Mouse (Mus musculus) erythroblast, adult 5-6 weeks (primary cell): ENCODE results near the gene Ptprd. TPM values are rescaled to one million over a fixed set of nuclear protein-coding genes. Genes with fewer than 3 reads are reported as not detected.

Experiments
- ATAC-seq: replicated peaks from 2 replicates; pipeline ENCODE4 v1.8.0; 2016; ENCODE audit warnings: moderate number of reproducible peaks, mild to moderate bottlenecking, moderate TSS enrichment, inconsistent platforms; ENCODE audit not compliant: poor library complexity, low FRiP score, severe bottlenecking
- total RNA-seq, 2 experiments: library from RNA; stranded (forward) in 1 of 2; stranded (reverse) in 1 of 2; fragments of 150-400 nt in 1 of 2; fragments of 200-764, 138-1000 nt in 1 of 2; gene quantifications; 2 replicates each; pipeline versions ENCODE4 v1.2.3 to v1.2.4; 2015 to 2017; ENCODE audit warnings: low replicate concordance in 2 of 2

Gene Ptprd
- total RNA-seq, 2 experiments from 2014 or later, result not detected

DNA sequence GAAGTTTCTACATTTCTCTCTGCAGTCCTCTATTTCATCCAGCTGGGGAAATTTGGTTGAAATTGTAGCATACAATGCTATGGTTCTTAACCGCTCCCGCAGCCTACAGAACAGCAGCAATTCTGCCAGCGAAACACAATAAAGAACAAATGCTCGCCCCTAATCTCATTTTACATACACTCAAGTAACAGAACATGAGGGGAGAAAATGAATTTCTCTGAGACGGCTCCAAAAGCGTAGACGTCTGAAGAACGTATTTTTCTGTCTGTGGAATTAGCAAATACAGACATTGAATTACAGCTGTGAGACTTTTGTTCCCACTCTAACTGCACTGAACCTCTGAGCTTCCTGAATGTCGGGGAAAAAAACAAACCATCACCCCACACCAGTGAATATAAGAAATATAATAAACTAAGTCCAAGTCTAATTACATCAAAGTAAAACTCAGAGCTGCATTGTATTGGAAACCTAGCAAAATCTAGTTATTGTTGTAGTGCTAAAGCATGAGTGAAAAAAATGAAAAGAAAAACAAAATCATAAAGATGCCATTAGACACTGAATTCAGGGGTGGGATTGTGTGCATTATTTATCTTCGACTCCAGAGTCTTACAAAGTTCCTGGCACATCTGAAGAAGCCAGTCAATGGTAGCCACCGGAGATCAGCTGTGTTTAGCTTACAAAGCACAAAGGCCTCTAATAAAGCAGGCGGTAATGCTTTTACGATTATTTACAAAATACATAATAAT is 2187.8 kb downstream of the Ptprd start:
- no peak for ATAC-seq

DNA sequence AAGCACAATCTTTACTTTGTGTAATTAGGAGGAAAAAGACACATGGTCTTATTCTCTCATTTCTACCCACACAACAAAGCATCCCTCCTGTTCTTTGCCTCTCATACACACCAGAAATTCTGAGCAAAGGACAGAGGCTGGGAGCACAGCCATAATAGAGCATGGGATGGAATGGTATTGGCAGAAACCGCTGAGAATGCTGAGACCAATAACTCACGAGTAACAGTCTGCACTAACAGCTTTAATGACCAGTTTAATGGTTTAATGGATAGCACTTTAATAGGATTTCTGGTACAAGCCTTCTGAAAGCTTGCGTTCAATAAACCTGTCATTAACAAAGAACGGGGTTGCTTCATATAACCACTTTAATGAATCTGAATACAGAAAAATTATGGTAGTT is 2190.1 kb downstream of the Ptprd start:
- ATAC-seq, result no peak

DNA sequence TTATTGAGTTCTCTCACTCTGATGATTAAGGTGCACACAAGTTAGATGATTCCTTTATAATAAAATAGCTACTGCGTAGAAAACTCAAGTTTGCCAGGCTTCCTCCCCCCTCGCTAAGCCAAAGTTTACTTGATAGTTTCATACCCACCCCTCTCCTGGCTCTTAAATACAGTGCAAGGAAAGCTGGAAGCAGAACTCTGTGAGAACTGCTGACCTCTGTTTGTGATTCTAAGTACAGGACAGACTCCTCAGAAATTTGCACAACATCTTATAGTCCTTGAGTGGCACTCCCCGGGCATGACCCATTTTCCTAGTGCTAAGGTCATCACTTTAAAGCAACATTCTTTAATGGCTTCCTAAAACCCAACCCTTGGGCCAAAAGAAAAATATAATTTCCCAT is 2196.7 kb downstream of the Ptprd start:
- no peak for ATAC-seq

DNA sequence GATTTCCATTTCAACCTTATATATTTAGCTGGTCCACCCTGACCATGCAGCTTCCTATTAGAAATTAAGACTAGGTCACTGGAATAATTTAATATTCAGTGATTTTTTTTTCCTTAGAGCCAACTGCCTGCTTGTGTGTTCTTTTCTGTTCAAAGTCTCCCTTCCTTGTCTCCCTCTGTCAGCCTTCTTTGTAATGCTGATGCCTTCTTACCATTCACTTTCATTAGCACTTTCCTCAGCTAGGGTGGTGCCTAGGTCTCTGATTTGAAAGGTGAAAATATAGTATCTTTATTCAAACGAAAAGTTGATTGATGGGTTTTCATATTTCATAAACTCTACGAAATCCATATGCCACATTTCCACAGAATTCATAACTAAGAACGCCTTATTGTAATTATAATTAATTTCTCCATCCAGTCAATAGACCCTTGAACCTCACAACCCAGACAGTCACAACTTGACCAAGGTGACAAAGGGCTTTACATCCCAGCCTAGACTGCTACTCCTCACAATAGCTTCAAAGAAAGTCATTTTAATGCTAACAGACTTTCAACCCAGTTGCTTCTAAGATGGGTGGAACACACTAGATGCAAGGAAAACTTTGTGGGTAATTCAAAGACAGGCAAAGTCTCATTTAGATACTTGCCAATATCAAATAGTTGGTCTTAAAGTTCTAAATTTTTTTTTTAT is 2197.5 kb downstream of the Ptprd start:
- ATAC-seq, result no peak

DNA sequence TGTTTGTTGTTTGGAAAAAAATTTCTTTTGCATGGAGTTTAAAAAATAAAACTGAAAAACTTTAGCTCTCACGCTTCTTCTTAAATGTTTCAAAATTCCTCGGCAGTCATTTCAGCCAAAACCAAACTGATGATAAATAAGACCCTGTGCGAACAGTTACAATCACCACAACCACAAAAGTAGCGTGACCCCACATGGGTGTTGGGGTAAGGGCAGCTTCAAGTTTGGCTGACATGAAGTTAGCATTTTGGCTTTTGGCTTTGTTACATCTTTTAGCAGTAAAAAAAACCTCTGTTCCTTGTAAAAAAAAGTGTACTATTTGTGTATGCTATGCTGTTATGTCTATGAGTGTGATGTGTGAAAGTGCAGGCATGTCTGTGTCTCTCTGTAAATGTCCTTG is 2203.2 kb downstream of the Ptprd start:
- ATAC-seq, result no peak

DNA sequence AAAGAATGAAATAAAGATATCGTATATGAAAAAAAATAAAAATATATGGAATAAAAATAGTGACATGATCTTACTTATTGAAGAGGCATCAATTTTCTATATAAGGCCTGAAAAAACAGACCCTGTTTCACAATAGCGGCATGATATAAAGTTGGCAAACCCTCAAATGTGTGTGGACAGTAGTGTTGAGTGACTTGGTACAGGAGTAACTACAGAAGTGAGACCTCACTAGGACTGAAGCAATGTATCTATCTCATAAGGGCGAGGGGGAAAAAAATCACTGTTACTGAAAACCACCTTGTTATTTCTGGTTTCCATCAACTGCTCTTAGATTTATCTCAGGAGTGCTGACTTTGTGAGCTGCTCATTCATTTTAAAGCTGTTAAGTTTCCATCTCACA is 2204.5 kb downstream of the Ptprd start:
- no peak for ATAC-seq

DNA sequence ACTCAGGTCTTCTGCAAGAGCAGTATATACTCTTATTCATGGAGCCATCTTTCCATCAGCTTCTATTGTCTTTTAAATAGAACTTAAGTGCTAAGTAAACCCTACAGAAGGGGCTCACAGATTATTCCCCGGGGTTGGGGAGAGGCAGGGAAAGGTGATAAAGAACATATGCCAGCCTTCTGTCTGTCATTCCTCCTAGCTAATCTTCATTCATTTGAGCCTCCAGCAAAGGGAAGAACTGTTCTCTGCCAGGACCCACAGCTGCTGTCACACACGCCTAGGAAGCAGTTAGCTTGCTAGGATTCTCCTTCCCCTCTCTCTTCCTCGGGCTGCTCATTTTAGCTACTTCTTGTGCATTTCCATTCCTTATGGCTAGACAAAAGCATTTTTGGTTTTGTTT is 2205.0 kb downstream of the Ptprd start:
- no peak for ATAC-seq

DNA sequence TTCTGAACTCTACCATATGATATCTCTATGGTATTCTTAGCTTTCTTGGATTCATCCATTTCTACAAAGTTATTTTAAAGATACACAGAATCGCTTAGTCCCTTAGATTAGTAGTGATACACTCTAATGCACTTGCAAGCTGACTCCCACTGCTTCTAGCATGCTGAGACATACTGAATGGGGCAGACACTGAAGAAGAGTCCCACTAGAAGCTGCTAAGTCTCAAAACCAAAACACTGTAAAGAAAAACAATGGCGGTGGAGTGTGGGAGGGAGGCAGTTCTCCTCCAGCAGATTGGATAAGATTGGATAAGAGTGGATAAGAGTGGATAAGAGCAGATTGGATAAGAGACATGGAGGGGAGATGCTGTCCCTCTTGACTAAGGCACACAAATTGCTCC is 2207.6 kb downstream of the Ptprd start:
- no peak for ATAC-seq

DNA sequence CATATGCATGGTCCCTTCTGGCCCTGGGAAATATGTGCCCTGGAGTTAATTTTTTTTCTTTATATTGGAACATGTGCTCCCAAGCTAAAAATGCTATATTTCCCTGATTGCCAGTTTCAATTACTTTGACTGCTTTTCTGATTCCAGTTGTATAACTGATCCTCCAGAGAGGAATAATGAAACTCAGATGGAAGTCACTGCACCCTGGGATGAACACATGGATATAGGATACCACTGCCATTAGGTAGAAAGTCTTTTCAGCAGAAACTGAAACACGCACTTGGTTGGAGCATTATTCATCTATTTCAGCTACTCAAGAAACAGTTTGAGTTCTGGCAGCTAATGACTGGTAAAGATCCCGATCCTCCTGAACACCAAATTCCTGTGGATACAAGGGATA is 2211.5 kb downstream of the Ptprd start:
- no peak for ATAC-seq

DNA sequence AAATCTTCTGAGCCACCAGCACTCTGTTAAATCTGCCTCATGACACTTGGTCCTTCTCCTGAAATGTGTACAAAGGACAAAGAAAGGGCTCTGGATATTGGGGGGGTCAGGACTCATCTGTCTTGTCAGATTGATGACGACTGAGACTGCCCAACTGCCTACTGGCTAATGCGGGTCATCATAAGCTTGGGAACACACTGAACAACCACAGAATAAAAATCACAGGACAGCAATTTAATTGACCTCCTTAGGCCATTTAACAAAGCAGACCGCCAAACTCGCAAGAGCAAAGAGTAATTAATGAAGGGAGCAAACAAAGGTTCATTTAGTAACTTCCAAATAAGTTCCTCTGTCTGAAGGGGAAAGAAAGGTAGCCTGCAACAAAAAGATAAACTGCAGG is 2215.9 kb downstream of the Ptprd start:
- ATAC-seq, result no peak

DNA sequence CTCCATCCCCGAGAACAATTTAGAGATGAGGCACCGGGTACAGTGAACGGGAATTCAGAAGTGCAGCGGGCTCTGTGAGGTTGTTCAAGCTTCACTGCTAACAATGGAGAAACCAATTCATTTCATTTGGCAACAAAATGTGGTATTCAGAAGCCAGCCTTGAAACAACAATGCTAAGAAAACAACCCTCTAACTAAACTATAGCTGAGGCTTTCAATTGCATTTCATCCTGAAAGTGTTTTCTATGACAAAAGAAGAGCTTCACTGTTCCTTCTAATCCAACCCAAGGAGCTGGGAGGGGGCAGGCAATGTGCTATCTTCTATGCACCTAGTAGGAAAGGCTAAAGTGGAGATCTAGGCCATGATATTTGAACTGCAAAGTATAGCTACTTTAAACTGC is 2217.2 kb downstream of the Ptprd start:
- no peak for ATAC-seq

DNA sequence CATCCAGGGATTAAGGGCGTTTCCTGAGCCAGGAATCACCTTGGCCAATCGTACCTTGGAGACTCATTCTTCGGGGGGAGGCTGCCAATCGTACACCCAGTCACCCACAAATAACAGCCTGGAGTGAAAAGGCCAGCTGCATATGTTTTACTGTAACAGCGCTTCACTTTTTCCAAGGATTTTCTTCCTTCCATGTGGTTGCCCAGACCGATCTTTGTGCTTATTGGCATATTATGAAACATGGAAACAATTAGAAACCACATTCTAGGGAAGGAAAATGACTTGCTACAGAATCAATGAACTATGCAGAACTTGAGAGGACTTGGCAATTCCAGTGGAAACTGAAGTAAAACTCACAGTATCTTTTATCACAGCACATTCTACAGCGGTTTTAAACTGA is 2218.7 kb downstream of the Ptprd start:
- no peak for ATAC-seq

DNA sequence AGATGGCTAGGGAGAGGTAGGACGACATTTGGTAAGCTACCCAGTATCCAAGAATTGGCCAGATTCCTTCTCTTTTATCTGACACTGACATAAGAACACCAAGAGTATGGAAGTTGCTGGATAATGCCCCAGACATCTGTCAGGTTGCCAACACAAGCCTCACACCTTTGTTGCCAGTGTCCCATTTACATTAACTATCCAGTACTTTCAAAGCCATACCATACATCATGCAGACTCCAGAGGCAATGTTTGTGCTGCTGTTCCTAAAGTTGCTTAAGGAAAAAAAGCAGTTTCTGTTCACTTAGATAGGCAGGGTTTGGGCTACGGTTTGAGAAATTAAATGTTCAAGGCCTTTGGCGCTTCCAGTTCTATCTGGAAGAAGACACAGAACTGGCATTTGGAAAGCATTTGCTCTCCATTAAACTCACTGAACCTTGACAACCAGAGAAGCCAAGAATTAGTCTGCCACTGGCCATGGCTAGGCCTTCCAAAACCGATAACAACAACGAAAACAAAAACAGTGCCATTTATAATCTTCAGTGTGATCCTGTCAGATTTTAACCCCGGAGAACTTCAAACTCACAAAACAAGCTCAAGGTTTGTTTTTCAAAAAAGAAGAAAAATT is 2220.0 kb downstream of the Ptprd start:
- ATAC-seq, result no peak

DNA sequence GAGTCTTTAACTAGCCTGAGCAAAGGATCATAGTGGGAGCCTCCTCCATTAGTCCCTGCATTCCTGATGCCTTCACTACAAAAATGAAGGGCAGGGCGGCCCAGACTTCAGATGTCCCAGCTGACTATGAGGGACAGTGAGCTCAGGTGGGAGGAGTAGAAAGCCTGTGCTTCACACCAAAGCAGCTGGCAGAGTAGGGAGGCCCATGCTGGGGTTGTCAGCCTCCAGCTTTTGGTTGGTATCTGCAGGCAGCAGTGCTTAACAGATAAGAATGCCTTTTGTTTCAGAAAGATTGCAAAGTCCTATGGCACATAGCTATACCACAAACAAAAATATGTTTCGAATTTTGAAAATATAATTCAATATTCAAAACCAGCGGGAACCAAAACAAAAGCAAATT is 2237.0 kb downstream of the Ptprd start:
- no peak for ATAC-seq

DNA sequence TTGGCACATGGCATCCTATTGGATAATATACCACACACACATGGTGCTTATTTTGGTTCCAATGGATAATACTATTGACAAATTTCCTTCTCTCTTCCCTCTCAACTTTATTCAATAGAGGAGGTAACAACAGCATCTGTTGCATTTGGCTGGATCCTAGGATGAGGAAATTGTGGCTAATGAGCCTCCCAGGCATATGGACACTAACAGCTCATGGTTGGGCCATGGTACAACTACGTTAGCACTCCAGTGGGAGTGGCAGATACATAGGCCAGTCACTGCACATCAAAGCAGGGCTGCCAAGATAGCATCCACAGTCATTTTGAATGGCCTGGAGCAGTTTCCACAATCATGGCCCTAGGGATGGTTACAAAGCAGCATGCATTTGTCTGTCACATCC is 2238.4 kb downstream of the Ptprd start:
- no peak for ATAC-seq

DNA sequence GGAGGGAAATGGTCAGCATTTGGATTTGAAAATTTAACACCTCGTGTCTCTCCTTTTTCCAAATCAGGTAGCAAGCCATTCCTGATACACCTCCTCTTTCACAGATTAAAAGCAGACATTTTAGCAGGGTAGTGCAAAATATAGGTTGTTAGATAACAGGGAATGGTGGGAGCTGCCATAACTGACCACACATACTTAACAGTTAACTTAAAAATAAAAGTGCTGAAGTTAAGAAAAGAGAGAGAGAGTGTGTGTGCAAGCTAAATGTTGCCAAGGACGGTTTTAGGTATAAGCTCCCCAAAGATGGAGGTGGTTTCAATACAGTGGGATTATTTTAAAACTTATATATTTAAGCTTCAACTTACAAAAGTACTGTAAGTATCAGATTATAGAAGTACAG is 2241.8 kb downstream of the Ptprd start:
- ATAC-seq, result no peak

DNA sequence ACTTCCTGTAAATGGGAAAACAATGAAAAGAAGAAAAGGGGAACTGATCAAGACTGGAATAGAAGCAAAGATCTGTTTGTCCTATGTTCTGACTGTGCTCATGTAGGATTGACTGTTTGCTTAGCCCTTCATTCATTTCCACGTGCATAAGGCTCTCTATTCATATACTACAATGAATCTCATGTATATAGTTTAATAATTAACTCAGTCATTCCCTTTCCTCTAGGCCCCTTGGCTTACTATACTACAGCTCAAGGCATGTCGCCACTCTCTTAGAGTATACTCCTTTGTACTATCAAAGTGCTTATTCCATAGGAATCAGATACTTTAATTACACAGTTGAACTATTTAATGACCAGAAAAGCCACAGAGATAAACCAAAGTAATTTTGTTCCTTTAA is 2243.1 kb downstream of the Ptprd start:
- ATAC-seq, result no peak

DNA sequence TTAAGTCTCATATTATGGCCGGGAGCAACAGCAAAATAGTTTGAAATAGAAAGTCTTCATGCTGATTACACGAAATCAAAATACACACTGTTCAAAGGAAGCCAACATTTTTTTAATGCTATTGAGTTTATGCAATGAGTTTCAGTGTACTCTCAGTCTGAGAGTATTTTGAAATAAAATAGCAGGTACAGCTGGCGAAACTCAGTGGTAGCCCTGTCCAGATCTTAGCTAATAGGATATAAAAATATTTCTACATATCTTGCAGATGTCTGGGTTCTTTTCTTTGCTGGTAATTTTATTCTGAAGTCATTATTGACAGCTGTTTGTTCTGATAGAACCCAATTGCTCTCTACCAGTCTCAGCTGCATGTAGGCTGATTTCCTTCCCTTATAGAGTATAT is 2246.0 kb downstream of the Ptprd start:
- ATAC-seq, result no peak

DNA sequence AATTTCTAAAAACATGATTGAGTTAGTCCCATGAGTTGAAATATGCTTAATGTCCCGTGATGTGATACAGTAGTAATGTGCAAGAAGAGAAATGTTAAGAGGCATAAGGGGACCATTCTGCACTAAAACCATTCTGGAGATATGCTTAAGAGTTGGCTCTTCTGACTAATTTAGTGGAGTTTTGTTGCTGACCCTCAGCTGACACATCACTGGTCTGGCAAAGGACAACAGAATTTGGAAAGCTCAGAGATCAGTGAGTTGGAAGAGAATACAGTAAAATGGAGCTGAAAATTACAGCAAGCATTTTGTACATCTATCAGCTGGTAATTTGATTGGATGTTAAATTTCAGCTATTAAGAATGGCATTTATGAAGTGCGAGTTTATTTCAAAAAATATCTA is 2248.8 kb downstream of the Ptprd start:
- ATAC-seq, result no peak

DNA sequence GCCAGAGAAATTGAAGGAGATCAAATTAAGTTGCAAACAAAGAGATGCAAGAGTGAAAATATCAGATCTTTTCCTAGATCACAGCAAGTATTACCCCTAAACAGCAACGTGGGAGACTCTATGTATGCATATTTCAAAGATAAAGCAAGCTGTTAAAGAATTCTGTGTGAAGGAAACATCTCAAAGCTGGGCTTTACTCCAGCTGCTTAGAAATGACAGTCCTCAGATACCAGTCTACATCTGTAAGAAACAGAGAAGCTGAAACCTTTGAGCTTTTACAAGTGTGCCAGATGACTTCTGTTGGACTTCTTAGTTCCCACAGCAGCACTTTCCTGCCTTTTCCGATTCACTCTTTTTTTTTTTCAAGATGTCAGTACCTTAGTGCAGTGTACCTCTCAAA is 2249.9 kb downstream of the Ptprd start:
- ATAC-seq, result no peak

DNA sequence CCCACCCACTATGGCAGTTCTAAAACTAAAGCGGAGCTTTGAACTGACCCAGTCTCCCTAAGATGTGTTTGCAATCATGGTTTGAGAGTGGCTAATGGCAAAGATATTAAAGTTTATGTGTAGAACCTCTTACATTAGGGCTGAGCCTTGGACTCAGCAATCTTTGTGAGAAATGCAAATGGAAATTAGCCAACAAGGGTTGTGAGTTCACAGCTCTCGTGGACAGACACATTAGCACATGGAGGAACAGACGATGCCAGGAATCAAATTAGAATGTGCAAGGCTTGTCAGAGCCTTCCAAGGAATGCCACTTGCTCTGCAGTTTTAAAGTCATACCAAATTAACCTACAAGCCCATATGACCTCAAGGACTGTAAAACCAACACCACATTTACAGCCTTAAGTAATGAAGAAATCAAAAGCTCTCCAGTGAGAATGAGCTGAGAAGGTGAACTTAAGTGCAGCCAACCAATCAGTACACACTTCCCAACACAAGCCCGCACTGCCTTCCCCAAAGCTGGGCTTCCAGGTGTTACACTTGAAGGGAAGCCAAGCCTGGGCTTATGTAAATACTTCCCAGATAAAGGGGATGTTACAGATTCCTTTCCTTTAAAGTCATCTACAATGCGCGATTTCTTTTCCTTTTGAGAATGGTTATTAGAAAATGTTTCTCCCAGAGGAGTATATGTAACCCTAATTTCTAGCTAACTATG is 2258.3 kb downstream of the Ptprd start:
- no peak for ATAC-seq
